Mouse (Mus musculus): ENCODE data around the gene Dnajc7. TPM values are rescaled to one million over a fixed set of nuclear protein-coding genes. Genes with fewer than 3 reads are reported as not detected.
"Not testable (repeated sequence)": the region's sequence is repeated elsewhere in the genome, so short reads cannot be mapped to it uniquely, and the experiment has no call there.

Dnajc7 gene
- polyA plus RNA-seq, 1 experiment from 2014 or later: 218 TPM

- WGBS: 50% methylated on average over 6 of the region's 6 CpGs
- H3K9me3 ChIP-seq: no peaks in the 10 kb centered on the region
- H3K9ac ChIP-seq: no peak overlapping the region
- no peak overlapping the region for H3K27ac ChIP-seq
- no peak overlapping the region for H3K4me3 ChIP-seq
- ATAC-seq (ENCODE audit: insufficient number of reproducible peaks, low FRiP score, low TSS enrichment, low read depth): no peak
- H3K36me3 ChIP-seq: no peaks in the 10 kb centered on the region
- H3K4me2 ChIP-seq: no peak overlapping the region
- H3K27me3 ChIP-seq: no peaks in the 10 kb centered on the region
- H3K4me1 ChIP-seq: peaks cover 11% of the 10 kb centered on the region; the same call in 1 of the 2 replicates
Observed at GRCm38 (mm10) chr11:100540966-100541365, 79.0 kb downstream of the Dnajc7 start.

GRCm38 (mm10) chr11:100536466-100536865, 83.5 kb downstream of the Dnajc7 start:
- H3K4me2 ChIP-seq: no peak overlapping the region
- no peaks in the 10 kb centered on the region for H3K9me3 ChIP-seq
- no peak overlapping the region for H3K4me3 ChIP-seq
- no peak overlapping the region for H3K27ac ChIP-seq
- H3K4me1 ChIP-seq: no peaks in the 10 kb centered on the region
- H3K36me3 ChIP-seq: no peaks in the 10 kb centered on the region
- no peak overlapping the region for H3K9ac ChIP-seq
- no peak for ATAC-seq (ENCODE audit: insufficient number of reproducible peaks, low FRiP score, low TSS enrichment, low read depth)
- H3K27me3 ChIP-seq: no peaks in the 10 kb centered on the region

DNA sequence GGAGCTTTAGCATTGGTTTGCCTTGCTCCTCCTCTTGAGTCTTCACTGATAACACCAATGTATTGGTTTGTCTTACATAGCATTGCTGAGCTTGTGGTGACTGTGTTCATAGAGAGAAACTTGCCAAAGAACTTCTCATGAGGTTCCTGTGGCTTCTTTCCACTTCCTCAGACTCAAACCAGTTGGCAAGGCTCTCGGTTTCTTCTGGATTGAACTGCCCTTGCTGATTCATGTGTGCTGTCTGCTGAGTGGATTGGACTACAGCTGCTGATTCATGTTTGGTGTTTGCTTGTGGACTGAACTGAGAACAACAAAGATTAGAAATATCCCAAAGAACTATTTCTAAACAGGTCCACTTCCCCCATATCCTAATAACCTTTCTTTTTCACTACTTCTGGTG, 84.0 kb downstream of the Dnajc7 start:
- no peak overlapping the region for H3K27ac ChIP-seq
- no peaks in the 10 kb centered on the region for H3K4me1 ChIP-seq
- H3K9ac ChIP-seq: no peak overlapping the region
- no peak overlapping the region for H3K4me3 ChIP-seq
- WGBS: 85% methylated on average over 1 of the region's 1 CpGs
- no peaks in the 10 kb centered on the region for H3K27me3 ChIP-seq
- no peak overlapping the region for H3K4me2 ChIP-seq
- no peak for ATAC-seq (ENCODE audit: insufficient number of reproducible peaks, low FRiP score, low TSS enrichment, low read depth)
- H3K36me3 ChIP-seq: no peaks in the 10 kb centered on the region
- H3K9me3 ChIP-seq: no peaks in the 10 kb centered on the region

DNA sequence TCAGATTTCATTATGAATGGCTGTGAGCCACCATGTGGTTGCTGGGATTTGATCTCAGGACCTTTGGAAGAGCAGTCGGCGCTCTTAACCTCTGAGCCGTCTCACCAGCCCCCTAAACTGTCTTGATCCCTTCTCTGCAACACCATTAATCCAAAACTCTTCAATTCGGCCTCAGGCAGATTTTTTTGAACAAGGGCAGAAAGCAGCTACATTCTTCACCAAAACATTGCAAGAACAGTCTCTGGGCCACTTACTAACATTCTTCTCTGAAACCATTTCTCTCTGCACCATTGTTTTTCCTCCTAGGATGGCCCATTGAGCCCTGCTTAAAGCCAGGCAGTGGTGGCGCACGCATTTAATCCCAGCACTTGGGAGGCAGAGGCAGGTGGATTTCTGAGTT, 85.1 kb downstream of the Dnajc7 start:
- ATAC-seq (ENCODE audit: insufficient number of reproducible peaks, low FRiP score, low TSS enrichment, low read depth): not testable (repeated sequence)

GRCm38 (mm10) chr11:100534411-100534810, 85.6 kb downstream of the Dnajc7 start:
- not testable (repeated sequence) for H3K4me1 ChIP-seq; H3K9ac ChIP-seq; H3K4me3 ChIP-seq; H3K27ac ChIP-seq; H3K27me3 ChIP-seq; H3K4me2 ChIP-seq; H3K36me3 ChIP-seq; ATAC-seq (ENCODE audit: insufficient number of reproducible peaks, low FRiP score, low TSS enrichment, low read depth); H3K9me3 ChIP-seq
- 76% methylated on average over 2 of the region's 2 CpGs for WGBS

More for the DNA sequence above, 85.1 kb downstream of the Dnajc7 start:
- not testable (repeated sequence) for H3K4me2 ChIP-seq, H3K4me1 ChIP-seq, H3K9ac ChIP-seq, H3K27ac ChIP-seq, H3K4me3 ChIP-seq, H3K36me3 ChIP-seq, H3K27me3 ChIP-seq, H3K9me3 ChIP-seq
- WGBS: 78% methylated on average over 6 of the region's 6 CpGs

DNA sequence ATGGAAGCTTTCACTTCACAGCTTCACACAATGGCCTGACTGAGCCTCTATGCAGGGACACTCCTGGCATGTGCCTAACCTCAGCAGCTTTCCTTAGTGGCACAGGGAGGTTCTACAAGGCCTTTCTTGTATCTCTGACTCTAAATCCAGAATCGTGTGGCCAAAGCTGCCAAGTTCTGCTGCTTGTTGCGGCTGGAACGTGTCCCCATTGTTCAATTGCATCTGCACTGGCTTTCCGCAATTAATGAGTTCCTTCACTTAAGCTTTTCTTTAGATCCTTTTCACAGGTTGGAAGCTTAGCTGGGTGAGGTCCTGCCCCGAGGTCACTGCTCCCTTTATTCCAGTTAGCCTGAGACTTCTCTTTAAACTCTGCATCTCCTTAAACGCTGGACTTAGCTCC, 86.1 kb downstream of the Dnajc7 start:
- Histone ChIP-seq H3K36me3 (no peaks in the 10 kb centered on the region), H3K4me1 (no peaks in the 10 kb centered on the region), H3K4me3 (no peak overlapping the region), H3K9ac (no peak overlapping the region), H3K4me2 (no peak overlapping the region), H3K9me3 (no peaks in the 10 kb centered on the region), H3K27ac (no peak overlapping the region), H3K27me3 (no peaks in the 10 kb centered on the region)
- no peak for ATAC-seq (ENCODE audit: insufficient number of reproducible peaks, low FRiP score, low TSS enrichment, low read depth)
- 78% methylated on average over 6 of the region's 6 CpGs for whole genome bisulfite sequencing

Other genes with a start within 250 kb of the Dnajc7 start
- 305 and 309 TPM in 2 replicates for gene Jup, start 222.4 kb downstream of the Dnajc7 start, polyA plus RNA-seq (2015; fragmentation: Nextera tagmentation; extraction: Ambion mirVana)
- 107 and 114 TPM in 2 replicates for gene P3h4, start 205.3 kb downstream of the Dnajc7 start, polyA plus RNA-seq (2015; fragmentation: Nextera tagmentation; extraction: Ambion mirVana)
- gene Fkbp10, start 204.5 kb downstream of the Dnajc7 start, polyA plus RNA-seq (2015; fragmentation: Nextera tagmentation; extraction: Ambion mirVana): 210 and 239 TPM in 2 replicates
- 137 and 141 TPM in 2 replicates for gene Nt5c3b, start 178.4 kb downstream of the Dnajc7 start, polyA plus RNA-seq (2015; fragmentation: Nextera tagmentation; extraction: Ambion mirVana)
- gene Klhl10, start 178.3 kb downstream of the Dnajc7 start, polyA plus RNA-seq (2015; fragmentation: Nextera tagmentation; extraction: Ambion mirVana): 0.64 and 0.70 TPM in 2 replicates
- gene Klhl11, start 147.4 kb downstream of the Dnajc7 start, polyA plus RNA-seq (2015; fragmentation: Nextera tagmentation; extraction: Ambion mirVana): 9.5 and 10.0 TPM in 2 replicates
- 181 and 189 TPM in 2 replicates for gene Acly, start 92.2 kb downstream of the Dnajc7 start, polyA plus RNA-seq (2015; fragmentation: Nextera tagmentation; extraction: Ambion mirVana)
- 0.19 and 0.56 TPM in 2 replicates for gene Ttc25, start 74.6 kb downstream of the Dnajc7 start, polyA plus RNA-seq (2015; fragmentation: Nextera tagmentation; extraction: Ambion mirVana)
- 25.1 and 30.5 TPM in 2 replicates for gene Cnp, start 45.3 kb downstream of the Dnajc7 start, polyA plus RNA-seq (2015; fragmentation: Nextera tagmentation; extraction: Ambion mirVana)
- 73.7 and 77.9 TPM in 2 replicates for gene Nkiras2, start 924 bp downstream of the Dnajc7 start, polyA plus RNA-seq (2015; fragmentation: Nextera tagmentation; extraction: Ambion mirVana)
- gene Zfp385c, start 72.3 kb upstream of the Dnajc7 start, polyA plus RNA-seq (2015; fragmentation: Nextera tagmentation; extraction: Ambion mirVana): 1.4 and 1.8 TPM in 2 replicates
- 2.9 and 3.6 TPM in 2 replicates for gene Dhx58, start 84.1 kb upstream of the Dnajc7 start, polyA plus RNA-seq (2015; fragmentation: Nextera tagmentation; extraction: Ambion mirVana)
- gene Kat2a, start 92.3 kb upstream of the Dnajc7 start, polyA plus RNA-seq (2015; fragmentation: Nextera tagmentation; extraction: Ambion mirVana): 48.2 and 50.4 TPM in 2 replicates
- 0.32 and 0.57 TPM in 2 replicates for gene Hspb9, start 93.7 kb upstream of the Dnajc7 start, polyA plus RNA-seq (2015; fragmentation: Nextera tagmentation; extraction: Ambion mirVana)
- 19.7 and 30.8 TPM in 2 replicates for gene Rab5c, start 118.0 kb upstream of the Dnajc7 start, polyA plus RNA-seq (2015; fragmentation: Nextera tagmentation; extraction: Ambion mirVana)
- not detected in 2 replicates for gene Kcnh4, start 139.8 kb upstream of the Dnajc7 start, polyA plus RNA-seq (2015; fragmentation: Nextera tagmentation; extraction: Ambion mirVana)
- gene Hcrt, start 142.8 kb upstream of the Dnajc7 start, polyA plus RNA-seq (2015; fragmentation: Nextera tagmentation; extraction: Ambion mirVana): not detected in 2 replicates
- gene Ghdc, start 150.8 kb upstream of the Dnajc7 start, polyA plus RNA-seq (2015; fragmentation: Nextera tagmentation; extraction: Ambion mirVana): 7.5 and 8.2 TPM in 2 replicates
- 23.4 and 25.5 TPM in 2 replicates for gene Stat5b, start 230.6 kb upstream of the Dnajc7 start, polyA plus RNA-seq (2015; fragmentation: Nextera tagmentation; extraction: Ambion mirVana)
- 9.4 and 12.0 TPM in 2 replicates for gene Stat5a, start 239.2 kb upstream of the Dnajc7 start, polyA plus RNA-seq (2015; fragmentation: Nextera tagmentation; extraction: Ambion mirVana)

Data from limb, embryonic 15.5 days (tissue).